Mouse (Mus musculus): ENCODE measurements around the gene Tcf25. TPM values are rescaled to one million over a fixed set of nuclear protein-coding genes. Genes with fewer than 3 reads are reported as not detected.
"Not testable (repeated sequence)": the region's sequence is repeated elsewhere in the genome, so short reads cannot be mapped to it uniquely, and the experiment has no call there.

Tcf25 gene
- polyA plus RNA-seq, 1 experiment from 2014 or later: 135 TPM

DNA sequence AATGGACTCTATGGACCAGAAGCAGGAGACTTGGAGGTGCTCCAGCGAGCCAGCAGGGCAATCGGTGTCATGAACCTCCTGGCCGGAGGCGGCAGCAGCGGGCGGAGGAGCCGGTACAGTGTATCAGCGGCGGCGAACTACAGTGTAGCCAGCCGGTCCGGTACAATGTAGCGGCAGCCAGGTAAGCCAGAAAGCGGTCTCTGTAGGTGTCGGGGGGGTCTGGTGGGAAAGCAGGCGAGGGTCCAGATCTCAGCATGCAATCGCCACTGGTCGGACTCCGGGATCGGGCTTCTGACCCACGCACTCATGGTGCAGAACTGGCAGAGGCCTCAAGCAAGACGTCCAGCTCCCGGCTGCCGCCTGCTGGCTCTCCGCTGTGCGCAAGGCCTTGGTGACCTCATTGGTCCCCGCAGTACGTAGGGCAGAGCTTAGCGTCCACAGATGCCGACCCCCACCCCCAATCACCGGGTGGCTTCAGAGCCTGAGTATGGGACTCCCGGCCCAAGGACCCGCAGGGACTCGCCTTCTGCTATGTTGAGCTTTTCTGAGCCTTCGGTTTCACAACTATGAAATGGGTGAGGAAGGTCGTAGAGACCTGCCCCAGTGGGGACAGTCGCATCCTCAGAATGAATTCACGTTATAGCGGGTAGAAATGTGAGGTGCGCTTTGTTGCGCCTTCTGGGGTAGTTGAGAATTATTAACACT is 69.5 kb downstream of the Tcf25 start:
- H3K79me2 ChIP-seq (ENCODE audit: inconsistent target): no peaks in the 10 kb centered on the region; the same call in 1 of the 2 replicates
- no peaks in the 10 kb centered on the region for H3K36me3 ChIP-seq (ENCODE audit: inconsistent target)
- peak overlapping the region; percentile 73 for H3K4me3 ChIP-seq (ENCODE audit: inconsistent target)
- WGBS (ENCODE audit: missing documents): 1% methylated on average over 40 of the region's 41 CpGs
- H3K27ac ChIP-seq: peak overlapping the region; percentile 73

GRCm38 (mm10) chr8:123443576-123443921 is 70.0 kb downstream of the Tcf25 start:
- no peaks in the 10 kb centered on the region for H3K36me3 ChIP-seq (ENCODE audit: inconsistent target)
- no peaks in the 10 kb centered on the region; the same call in 1 of the 2 replicates for H3K79me2 ChIP-seq (ENCODE audit: inconsistent target)
- peak overlapping the region; percentile 73 for H3K27ac ChIP-seq
- WGBS (ENCODE audit: missing documents): 0% methylated on average over 3 of the region's 4 CpGs
- peak overlapping the region; percentile 73 for H3K4me3 ChIP-seq (ENCODE audit: inconsistent target)

DNA sequence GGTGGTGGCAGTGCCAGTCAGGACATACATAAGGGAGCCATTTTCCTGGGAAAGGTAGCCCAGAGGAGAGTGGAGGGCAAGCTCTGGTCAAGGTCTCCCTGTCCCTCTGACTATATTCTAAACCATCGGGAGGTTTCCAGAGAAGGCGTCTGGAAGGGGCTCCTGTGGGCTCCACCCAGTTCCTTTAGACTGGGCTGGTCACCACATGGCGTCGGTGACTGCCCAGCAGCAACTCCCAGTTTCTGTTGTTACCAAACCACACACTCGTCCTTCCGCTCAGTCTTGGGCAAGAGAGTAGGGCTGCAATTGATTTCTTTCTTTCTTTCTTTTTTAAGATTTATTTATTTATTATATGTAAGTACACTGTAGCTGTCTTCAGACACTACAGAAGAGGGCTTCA is 70.6 kb downstream of the Tcf25 start:
- 17% methylated on average over 6 of the region's 6 CpGs for WGBS (ENCODE audit: missing documents)
- no peaks in the 10 kb centered on the region; the same call in 1 of the 2 replicates for H3K79me2 ChIP-seq (ENCODE audit: inconsistent target)
- H3K36me3 ChIP-seq (ENCODE audit: inconsistent target): no peaks in the 10 kb centered on the region
- H3K27ac ChIP-seq: peak overlapping the region; percentile 73
- peak overlapping the region; percentile 73 for H3K4me3 ChIP-seq (ENCODE audit: inconsistent target)

- Histone ChIP-seq H3K36me3 (ENCODE audit: inconsistent target) (no peaks in the 10 kb centered on the region), H3K4me3 (ENCODE audit: inconsistent target) (no peak overlapping the region), H3K27ac (no peak overlapping the region), H3K79me2 (ENCODE audit: inconsistent target) (no peaks in the 10 kb centered on the region; the same call in 1 of the 2 replicates)
- WGBS (ENCODE audit: missing documents): 95% methylated on average over 9 of the region's 10 CpGs
Measured at GRCm38 (mm10) chr8:123445981-123446380, 72.4 kb downstream of the Tcf25 start.

- 90% methylated on average over 6 of the region's 6 CpGs for WGBS (ENCODE audit: missing documents)
Measured at GRCm38 (mm10) chr8:123446799-123447198, 73.2 kb downstream of the Tcf25 start.

GRCm38 (mm10) chr8:123450783-123451182 is 77.2 kb downstream of the Tcf25 start:
- WGBS (ENCODE audit: missing documents): 12% methylated on average over 5 of the region's 5 CpGs
- peaks cover 25% of the 10 kb centered on the region; the same call in 1 of the 2 replicates for H3K36me3 ChIP-seq (ENCODE audit: inconsistent target)
- H3K27ac ChIP-seq: peak overlapping the region; percentile 36; the same call in 1 of the 2 replicates
- no peaks in the 10 kb centered on the region; the same call in 1 of the 2 replicates for H3K79me2 ChIP-seq (ENCODE audit: inconsistent target)
- no peak overlapping the region for H3K4me3 ChIP-seq (ENCODE audit: inconsistent target)

More at GRCm38 (mm10) chr8:123446799-123447198, 73.2 kb downstream of the Tcf25 start:
- Histone ChIP-seq H3K4me3 (ENCODE audit: inconsistent target) (no peak overlapping the region), H3K36me3 (ENCODE audit: inconsistent target) (no peaks in the 10 kb centered on the region), H3K79me2 (ENCODE audit: inconsistent target) (no peaks in the 10 kb centered on the region; the same call in 1 of the 2 replicates), H3K27ac (no peak overlapping the region)

DNA sequence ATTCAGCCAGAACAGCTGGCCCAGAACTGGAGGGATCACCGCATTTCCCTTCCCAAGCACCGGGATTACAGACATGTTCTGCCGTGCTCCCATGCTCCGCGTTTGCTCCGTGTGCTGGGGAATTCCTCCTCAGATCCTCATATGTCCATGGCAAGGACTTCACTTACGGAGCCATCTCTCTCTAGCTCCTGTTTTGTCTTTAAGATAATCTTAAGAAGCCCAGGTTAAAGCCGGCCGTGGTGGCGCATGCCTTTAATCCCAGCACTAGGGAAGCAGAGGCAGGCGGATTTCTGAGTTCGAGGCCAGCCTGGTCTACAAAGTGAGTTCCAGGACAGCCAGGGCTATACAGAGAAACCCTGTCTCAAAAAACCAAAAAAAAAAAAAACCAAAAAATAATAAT is 78.2 kb downstream of the Tcf25 start:
- WGBS (ENCODE audit: missing documents): 94% methylated on average over 10 of the region's 12 CpGs
- H3K27ac ChIP-seq; H3K4me3 ChIP-seq (ENCODE audit: inconsistent target); H3K79me2 ChIP-seq (ENCODE audit: inconsistent target): not testable (repeated sequence)
- H3K36me3 ChIP-seq (ENCODE audit: inconsistent target): peaks cover 25% of the 10 kb centered on the region; the same call in 1 of the 2 replicates

GRCm38 (mm10) chr8:123452149-123452548 is 78.6 kb downstream of the Tcf25 start:
- Histone ChIP-seq H3K27ac (no peak overlapping the region), H3K79me2 (ENCODE audit: inconsistent target) (no peaks in the 10 kb centered on the region), H3K36me3 (ENCODE audit: inconsistent target) (peaks cover 25% of the 10 kb centered on the region; the same call in 1 of the 2 replicates), H3K4me3 (ENCODE audit: inconsistent target) (no peak overlapping the region)
- 50% methylated on average over 4 of the region's 4 CpGs for WGBS (ENCODE audit: missing documents)

DNA sequence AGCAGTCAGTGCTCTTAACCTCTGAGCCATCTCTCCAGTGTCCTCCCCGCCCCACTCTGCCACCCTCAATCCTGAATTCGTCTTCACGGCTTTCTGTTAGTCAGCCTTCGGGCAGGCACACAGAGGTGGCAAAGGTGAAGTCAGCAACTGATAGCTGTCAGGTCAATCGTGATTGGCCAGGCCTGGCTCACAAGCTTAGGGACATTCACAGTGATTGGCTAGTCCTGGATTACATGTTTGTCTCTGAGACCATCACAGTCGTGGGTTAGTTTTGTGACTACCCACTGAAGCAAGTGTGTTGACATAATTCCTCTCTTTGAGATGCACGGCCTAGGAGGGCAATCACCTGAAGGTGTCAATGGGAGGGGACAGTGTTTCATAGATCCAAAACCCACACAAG is 79.7 kb downstream of the Tcf25 start:
- Histone ChIP-seq H3K27ac (no peak overlapping the region), H3K4me3 (ENCODE audit: inconsistent target) (no peak overlapping the region), H3K79me2 (ENCODE audit: inconsistent target) (no peaks in the 10 kb centered on the region), H3K36me3 (ENCODE audit: inconsistent target) (peaks cover 34% of the 10 kb centered on the region; the same call in 1 of the 2 replicates)
- WGBS (ENCODE audit: missing documents): 78% methylated on average over 7 of the region's 7 CpGs

Other genes with a start within 250 kb of the Tcf25 start
- gene Sult5a1, start 215.4 kb upstream of the Tcf25 start, polyA plus RNA-seq (2018): not detected in 3 replicates
- not detected in 3 replicates for gene Dpep1, start 187.5 kb upstream of the Tcf25 start, polyA plus RNA-seq (2018)
- 35.0 to 103 TPM (median 101 TPM) in 3 replicates for gene Chmp1a, start 161.0 kb upstream of the Tcf25 start, polyA plus RNA-seq (2018)
- gene Spata33, start 160.9 kb upstream of the Tcf25 start, polyA plus RNA-seq (2018): 0.27 to 1.4 TPM (median 0.40 TPM) in 3 replicates
- gene Cdk10, start 148.9 kb upstream of the Tcf25 start, polyA plus RNA-seq (2018): 13.9 to 19.0 TPM (median 17.2 TPM) in 3 replicates
- gene Spata2l, start 137.5 kb upstream of the Tcf25 start, polyA plus RNA-seq (2018): 2.4 to 3.9 TPM (median 2.8 TPM) in 3 replicates
- gene Zfp276, start 119.6 kb upstream of the Tcf25 start, polyA plus RNA-seq (2018): 9.8 to 12.0 TPM (median 11.1 TPM) in 3 replicates
- 10.8 to 15.8 TPM (median 14.7 TPM) in 3 replicates for gene Vps9d1, start 119.4 kb upstream of the Tcf25 start, polyA plus RNA-seq (2018)
- gene Fanca, start 55.2 kb upstream of the Tcf25 start, polyA plus RNA-seq (2018): 1.4 to 7.1 TPM (median 4.2 TPM) in 3 replicates
- not detected in 3 replicates for gene Spire2, start 41.0 kb upstream of the Tcf25 start, polyA plus RNA-seq (2018)
- gene Mc1r, start 33.4 kb downstream of the Tcf25 start, polyA plus RNA-seq (2018): not detected in 3 replicates
- gene Tubb3, start 37.7 kb downstream of the Tcf25 start, polyA plus RNA-seq (2018): 0.14 TPM in 1 of 3 replicates, not detected in the others
- gene Def8, start 49.8 kb downstream of the Tcf25 start, polyA plus RNA-seq (2018): 10.3 to 15.7 TPM (median 13.9 TPM) in 3 replicates
- gene Afg3l1, start 104.2 kb downstream of the Tcf25 start, polyA plus RNA-seq (2018): 17.0 to 28.3 TPM (median 19.3 TPM) in 3 replicates
- not detected in 3 replicates for gene Dbndd1, start 141.7 kb downstream of the Tcf25 start, polyA plus RNA-seq (2018)
- 16.7 to 41.8 TPM (median 18.2 TPM) in 3 replicates for gene Gas8, start 145.1 kb downstream of the Tcf25 start, polyA plus RNA-seq (2018)

Data from macrophage (primary cell).